Mouse (Mus musculus) NIH3T3 (cell line): Measurements from ENCODE around the gene Tango2.

ENCODE experiments used
- DNase-seq: peaks from one replicate; pipeline ENCODE4 v3.0.0-alpha.2; 2012; ENCODE audit warnings: low read depth

Tango2 gene

DNA sequence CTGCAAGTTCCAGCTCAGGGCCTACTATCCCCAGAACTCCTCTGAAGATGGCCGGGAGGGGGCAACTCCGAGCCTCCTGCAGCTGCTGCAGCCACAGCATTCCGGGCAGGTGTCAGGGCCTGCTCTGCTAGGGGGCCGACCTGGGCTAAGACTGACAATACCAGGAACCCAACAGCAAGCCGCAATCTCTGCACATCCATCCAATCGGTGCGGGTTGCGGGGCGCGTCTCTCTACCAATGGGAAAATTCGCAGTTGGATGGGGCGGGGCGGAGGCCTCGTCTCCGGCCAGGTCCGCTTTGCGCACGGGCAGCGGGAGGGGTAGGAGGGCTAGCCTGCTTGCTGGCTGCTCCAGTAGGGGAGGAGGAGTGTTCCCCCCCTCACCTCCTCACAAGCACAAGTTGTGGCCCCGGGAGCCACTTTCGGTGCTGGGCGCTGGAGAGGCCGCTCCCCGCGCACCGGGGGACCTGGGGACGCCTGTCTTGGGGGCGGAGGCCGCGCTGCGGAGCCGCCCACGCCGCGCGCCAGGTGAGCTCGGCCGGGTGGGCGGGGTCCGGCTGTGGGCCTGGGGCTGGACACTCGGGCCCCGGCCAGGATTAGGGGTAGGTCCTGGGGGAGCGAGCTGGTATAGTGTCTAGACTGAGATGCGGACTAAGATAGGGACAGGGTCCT is at the start of gene Tango2, which contains the start of gene Arvcf:
Tango2 (minus strand) TSS at position 173 of the 670 bp plus-strand sequence.
Arvcf (plus strand) TSS at position 252 of the 670 bp plus-strand sequence.
- DNase-seq: peak; percentile 96

DNA sequence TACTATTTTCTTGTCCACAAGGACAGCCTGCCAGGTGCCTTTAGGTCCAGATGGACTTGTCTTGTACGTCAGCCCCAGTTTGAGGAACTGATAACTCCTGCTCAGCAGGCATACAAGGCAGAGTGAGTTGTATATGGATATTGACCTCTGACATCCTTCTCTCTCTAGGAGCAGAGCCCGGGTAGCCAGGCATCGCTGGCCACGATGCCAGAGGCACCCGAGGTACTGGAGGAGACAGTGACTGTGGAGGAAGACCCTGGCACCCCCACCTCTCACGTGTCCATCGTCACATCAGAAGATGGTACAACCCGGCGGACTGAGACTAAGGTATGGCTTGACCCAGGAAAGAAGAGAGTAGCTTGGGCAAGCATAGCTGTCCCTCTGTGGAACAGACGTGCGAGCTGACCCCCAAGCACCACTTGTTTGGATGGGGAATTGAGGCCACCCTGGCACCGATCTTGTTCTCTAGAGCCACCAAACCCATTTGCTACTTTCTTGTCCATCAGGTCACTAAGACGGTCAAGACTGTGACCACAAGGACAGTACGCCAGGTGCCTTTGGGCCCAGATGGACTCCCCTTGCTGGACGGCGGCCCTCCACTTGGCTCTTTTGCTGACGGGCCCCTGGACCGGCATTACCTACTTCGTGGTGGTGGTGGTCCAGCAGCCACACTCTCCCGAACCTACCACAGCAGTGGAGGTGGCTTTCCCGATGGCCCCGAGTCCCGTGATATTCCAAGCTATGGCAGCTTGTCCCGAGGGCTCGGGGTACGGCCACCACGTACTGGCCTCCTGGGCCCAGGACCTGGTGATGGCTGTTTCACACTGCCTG is 49.1 kb upstream of the Tango2 start:
- no peak for DNase-seq

DNA sequence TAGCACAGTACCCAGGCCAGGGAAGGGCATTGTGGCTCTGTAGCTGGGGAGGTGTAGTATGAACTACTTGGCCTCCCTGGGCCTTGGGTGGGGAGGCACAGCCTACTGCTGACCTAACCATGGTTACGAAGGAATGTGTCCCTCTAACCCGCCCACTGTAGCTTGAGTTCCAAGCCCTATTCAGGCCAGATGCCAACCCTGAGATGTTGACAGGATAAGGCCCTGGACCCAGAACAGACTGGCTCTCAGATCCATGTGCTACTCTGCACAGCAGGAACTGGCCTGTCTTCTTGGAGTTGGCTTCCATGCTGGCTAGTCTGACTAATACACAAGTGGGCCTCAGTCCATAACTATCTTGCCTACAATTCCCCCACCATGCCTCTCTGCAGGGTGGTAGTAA is 48.3 kb upstream of the Tango2 start:
- DNase-seq: peak; percentile 80

DNA sequence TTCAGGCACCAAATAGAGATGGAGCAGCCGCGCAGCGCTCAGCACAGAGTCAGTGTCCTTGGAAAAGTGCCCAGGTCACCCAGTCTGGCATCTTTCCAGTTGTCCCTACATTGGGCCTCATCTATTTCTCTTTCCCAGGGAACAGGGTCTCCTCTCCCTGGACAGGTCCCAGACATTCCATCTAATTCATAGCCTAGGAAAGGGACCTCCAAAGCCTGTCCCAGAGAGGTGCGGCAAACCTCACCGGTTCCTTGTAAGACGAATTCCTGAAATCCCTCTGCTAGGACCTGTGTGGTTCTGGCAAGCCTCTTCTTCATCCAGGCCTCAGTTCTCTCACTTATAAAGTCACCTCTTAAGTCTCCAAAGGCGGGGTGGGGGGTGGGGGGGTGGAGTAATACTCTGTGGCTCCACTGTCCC is 47.7 kb upstream of the Tango2 start:
- no peak for DNase-seq

DNA sequence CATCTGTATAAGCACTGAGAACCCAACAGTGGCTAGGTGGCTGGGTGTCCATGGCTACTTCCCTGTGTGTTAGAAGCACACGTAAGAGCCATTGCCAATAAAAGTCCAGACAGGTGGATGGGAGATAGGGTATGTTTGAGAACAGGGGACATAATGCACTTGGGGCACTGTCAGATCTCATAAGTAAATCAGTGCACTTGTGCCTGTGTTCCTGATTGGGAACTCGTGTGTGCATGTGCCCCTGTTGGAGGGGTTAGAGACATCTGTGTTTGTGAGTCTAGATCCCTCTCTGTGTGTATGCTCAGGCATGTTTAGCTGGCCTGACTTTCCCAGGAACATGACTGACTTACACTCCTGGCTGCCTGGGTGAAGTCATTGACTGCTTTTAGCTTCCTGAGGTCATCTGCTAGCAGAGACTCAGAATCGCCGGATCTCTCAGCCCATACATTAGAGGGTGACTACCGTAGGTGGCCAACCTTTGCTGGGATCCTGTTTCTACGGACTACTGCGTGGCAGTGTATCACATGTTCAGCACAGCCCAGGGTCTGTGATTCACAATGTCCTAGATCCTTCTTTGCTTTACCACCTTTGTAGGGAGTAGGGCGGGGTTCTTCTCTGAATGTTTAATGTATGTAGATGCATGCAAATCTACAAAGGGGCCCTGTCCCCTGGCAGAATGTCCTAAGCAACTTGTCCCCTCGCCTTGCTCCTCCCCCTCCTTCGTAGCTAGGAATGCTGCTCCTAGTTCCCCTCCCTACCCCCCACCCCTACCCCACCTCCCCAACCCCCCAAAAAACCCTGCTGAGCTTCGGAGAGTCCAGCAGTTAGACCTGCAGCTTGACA is 47.1 kb upstream of the Tango2 start:
- DNase-seq: peak; percentile 59

DNA sequence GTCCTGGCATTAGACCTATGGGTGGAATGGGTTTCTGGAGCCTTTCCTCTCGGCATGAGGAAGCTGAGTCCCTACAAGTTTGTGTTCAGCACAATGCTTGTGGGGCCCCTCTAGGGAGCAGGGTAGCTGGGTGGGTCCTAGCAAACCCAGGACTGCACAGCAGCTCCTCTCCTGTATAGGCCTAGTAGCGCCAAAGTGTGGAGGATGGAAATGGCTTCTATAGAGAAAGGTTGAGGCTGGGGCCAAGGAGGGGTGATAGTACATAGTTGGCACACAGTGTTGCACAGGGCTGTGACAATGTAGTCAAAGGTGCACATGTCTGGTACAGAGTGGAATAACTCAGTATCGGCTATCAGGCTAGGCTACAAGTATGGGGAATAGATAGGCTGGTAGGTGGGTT is 46.2 kb upstream of the Tango2 start:
- no peak for DNase-seq

DNA sequence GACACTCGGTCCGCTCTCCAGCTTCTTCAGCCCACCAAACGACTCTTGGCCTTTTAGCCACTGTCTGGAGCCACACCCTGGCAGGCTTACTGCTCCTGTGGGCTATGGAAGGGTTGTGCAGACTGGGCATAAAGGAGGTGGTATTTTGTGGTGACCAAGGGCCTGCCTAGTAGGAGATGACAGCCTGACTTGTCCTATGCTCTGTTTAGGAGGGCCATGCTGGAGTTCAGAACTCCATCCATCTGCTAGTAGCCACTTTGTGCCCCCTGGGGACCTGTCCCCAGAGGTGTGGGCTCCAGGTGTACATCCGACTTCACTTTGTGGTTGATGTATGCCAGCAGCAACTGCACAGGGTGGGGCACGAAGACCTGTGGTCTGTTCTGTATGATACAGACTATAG is 45.7 kb upstream of the Tango2 start:
- no peak for DNase-seq

DNA sequence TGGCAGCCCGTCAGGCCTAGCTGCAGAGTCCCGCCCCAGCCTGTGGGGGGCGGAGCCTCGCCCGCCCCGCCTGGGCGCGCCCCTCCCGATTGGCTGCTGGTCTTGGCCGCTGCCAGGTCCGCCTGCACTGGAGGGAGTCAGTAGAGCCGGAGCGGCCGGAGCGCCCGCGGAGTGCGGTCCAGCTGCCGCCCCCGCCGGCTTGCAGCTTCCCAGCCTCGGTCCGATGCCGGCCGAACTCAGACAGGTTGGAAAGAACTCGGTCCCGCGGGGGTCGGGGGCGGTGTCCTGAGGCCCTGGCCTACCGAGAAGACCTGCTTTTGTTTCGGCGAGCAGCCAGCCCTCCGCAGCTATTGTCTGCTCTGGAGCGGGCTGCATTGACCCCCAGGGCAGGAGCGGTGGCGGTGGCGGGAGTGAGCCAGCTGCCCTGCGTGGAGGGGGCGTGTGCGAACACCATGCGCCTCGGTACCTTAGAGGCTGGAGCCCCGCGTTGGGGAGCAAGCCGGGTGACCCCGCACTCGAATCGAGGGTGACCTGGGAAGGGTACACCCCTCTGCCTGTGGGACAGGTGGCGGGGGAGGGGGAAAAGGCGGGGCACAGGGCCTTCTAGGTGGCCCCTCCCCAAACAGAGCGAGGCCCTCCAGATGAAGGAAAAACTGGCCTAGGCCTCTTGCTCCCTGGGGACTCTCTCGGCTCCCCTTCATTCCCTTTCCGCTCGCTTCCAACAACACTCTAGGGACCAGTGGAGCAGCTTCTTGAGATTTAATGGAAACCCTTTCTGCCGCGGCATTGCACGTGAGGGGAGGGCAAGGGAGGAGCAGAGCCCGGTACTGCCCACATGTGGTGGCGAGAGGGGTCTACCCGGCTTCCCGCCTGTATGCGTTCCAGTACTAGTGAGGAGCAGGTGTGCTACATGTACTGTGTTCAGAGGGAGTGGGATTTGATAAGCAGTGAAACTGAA is 44.8 kb upstream of the Tango2 start:
- peak; percentile 85 for DNase-seq

DNA sequence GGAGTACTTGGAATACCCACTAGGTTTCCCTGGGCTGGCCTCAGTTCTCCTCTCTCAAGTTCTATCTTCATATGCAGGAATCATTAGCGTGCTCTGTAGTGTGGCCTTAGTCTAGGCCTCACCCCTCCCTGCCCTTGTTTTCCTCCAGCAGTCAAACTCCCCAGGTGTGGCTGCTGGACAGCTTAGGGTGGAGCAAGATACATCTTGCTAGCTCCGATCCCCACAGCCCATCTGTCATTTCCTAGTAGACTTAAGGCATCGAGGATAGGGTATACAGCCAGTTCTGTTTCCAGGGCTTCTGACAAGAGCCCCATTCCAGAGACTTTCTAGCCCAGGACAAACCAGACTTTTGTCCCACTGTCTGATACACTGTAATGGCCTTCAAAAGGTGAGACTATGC is 43.8 kb upstream of the Tango2 start:
- no peak for DNase-seq

DNA sequence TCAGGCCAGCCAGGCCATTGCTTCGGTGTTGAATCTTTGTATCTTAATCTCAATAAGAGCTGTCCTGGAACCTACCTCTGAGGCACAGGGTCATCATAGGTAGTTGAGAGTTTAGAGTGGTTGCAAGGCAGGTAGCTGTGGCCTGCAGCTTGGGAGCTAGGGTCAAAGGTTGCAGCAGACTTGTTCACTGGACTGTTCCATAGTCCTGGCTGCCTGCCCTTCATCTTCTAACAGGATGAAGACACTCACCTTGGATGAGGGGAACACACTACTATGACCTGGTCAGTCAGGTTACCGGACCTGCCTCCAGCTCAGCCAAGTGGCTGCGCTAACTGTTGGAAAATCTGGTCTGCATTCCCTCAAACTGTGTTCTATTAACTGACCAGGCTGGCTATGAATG is 43.2 kb upstream of the Tango2 start:
- DNase-seq: no peak

DNA sequence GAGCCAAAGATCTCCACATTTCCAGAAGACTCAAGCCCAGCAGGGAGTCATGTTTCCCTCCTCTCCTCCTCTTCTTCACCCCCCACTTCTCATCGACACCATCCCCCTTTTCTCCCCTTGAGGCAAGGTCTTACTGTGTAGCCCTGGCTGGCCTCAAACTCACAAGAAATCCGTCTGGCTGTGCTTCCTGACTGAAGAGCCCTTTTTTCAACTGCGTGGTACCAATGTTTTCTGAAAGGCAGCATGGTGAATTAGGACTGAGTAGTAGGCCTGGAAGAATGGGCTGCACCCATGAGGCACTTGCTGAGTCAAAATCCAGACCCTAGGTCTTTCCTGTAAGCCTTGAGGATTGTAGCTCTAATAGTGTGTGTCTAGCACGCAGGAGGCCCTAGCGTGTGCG is 42.5 kb upstream of the Tango2 start:
- DNase-seq: no peak

DNA sequence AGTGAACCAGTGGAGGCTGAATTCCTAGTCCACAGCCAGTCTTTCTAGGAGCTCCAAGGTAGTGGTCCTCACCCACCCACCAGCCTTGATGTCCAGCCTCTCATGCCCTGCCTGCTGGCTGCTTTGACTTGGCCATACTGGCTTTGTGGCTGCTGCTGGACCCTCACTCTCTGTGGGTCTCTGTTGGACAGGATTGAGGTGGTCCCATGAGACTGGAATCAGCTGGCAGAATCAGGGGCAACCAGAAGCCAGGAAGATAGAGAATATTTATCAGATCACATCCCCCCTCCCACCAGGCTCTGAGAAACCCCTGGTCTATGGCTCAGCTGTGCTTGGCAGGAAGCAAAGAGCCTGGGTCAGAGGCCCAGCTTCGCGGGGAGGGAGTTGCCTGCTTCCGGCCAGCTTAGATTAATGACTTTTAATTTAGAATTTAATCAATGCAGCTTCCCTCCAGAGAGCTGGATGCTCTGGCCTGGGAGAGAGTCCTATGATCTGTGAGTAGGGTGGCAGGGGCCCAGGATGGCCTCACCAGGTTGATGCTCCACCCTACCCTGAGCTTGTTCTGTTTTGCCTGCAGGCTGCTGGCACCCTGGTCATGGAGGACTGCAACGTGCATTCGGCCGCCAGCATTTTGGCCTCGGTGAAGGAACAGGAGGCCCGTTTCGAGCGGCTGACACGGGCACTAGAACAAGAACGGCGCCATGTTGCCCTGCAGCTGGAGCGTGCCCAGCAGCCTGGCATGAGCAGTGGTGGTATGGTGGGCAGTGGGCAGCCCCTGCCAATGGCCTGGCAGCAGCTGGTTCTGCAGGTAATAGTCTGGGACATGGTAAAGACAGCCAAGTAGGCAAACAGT is 40.9 kb upstream of the Tango2 start:
- DNase-seq: no peak

DNA sequence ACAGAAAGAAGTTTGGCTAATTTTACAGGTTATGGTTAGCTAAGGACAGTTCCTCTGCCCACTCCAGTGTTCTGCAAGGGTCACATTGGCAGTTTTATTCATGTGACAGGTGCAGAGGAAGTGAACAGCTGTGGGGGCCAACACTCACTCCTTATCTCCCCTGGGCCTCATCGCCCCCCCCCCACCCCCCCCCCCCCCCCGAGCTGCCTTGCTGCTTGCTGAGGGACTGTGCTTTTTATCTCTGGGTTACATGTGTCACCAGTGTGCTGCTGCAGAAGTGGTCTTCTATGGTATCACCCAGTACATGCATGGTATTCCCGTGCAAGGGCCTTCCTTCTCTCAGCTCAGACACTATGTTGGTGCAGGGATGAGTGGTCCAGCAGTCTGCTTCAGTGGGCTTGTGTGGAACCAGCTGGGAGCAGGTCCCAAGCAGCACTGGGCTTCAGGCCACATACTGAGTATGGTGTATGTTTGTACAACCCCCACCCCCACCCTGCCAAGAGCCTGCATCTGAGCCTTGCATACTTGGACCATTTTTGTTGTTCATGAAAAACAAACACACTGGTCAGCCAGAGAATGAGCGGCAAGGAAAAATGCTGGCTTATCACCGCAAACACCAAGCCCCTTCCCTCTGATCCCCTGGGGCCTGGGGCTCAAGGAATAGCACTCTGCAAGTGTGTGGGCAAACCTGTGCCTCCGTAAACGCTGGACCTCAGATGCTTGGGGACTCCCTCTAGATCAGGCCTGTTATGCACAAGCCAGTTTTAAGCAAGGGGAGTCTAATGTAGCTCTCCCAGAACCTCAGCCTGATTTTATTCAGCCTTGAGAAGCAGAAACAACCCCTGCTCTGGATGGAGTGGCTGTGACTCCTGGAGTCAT is 40.0 kb upstream of the Tango2 start:
- DNase-seq: peak; percentile 68

DNA sequence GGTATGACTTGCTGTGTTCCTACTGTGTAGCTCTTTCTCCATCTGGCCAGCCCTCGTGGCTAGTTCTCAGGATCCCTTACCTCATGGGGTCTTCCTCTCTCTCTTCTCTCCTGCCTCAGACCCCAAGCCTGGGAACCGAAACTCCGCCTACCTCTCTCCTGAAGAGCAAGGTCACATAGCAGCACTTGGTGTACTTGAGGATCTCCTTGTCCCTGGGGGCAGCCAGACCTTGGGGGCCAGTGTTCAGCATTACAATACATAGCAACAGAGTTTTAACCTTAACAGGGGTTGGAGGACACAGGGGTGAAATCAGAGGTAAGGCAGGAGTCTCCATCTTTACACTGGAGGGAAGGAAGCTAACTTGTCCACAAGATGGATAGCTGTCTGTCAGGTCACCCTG is 39.1 kb upstream of the Tango2 start:
- DNase-seq: no peak

DNA sequence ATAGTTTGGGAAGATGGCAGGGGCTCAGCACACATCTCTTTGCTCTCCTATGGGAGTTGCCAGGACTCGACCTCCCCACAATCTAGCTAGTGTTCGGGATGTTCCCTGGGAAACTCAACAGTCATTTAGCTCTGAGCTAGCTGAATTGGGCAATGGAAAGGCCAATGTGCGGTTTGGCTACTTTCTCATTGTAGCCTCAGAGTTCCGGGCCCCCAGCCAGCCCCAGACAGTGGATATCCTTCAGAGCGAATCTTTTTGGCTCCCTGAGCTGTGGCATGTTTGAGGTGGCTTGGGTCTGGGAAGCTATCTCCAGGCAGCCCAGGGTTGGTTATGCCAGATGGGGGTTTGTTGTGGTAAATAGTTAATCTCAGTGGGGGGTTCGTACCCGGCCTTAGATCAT is 38.5 kb upstream of the Tango2 start:
- peak; percentile 93 for DNase-seq

DNA sequence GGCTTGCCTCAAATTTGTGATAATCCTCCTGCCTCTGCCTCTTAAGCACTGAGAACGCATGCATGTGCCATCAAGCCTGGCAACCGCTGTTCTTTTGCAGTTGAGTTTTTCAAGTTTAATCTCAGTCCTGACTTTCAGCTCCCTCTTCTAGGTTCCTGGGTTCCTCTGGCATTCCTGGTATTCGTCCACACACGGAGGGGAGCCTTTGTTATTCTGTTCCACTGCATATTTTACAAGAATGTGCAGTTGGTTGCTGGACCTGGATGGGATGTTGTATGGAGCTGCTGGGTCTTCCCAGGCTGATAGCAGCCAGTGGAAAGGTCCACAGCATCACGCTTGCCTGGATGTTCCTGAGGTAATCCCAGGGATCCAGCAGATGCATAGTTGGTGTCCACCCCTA is 37.5 kb upstream of the Tango2 start:
- no peak for DNase-seq

DNA sequence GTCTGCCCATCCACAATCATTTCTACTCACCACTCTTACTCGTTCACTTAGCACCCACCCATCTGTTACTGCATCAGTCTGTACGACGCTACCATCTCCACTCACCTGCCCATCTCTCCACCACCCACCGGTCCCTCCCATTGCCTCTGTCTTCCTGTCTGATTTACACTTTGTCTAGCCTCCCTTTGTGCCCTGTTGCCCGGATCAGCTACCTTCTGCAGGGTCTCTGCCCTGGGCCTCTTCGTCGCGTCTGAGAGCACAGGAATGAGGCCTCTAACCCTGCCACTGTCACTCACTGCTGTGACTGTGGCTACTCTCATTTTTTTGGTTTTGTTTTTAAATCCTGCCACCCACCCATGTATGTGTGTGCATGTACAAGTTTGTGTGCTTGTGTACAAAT is 36.8 kb upstream of the Tango2 start:
- no peak for DNase-seq

DNA sequence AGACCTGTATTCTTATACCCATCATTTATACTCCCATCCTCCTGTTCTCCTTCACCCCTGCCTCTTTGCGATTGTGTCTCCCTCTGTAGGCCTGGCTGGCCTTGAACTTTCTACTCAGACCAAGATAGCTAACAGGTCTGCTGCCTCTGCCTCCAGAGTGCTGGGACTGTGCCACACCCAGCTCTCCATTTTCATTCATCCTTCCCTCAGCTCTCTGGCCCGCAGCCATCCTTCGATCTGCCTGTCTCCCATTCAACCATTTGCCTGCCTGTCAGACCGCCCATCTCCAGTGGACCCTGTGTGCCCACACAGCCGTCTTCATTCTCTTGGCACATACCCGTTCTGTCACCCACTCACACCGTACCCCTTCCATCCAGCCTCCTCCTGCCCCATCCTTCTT is 36.3 kb upstream of the Tango2 start:
- DNase-seq: peak; percentile 42

DNA sequence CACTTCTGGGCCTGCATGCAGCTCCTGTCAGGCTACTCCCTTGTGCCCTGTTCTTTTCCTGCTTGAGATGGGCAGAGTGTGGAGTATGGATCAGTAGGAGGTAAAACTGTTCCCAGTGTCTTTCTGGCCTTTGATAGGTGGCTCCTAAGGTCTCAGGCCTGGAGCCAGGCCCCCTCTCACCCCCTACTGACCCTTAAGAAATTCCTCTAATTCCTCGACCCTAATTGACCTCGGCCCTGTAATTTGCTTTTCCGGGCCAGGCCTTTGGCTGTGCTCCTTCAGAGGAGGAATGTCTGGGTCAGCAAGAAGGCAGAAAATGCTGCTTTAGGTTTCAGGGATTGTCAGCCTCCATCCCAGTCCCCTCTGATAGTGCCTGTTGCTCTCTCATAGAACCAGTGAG is 35.9 kb upstream of the Tango2 start:
- DNase-seq: no peak
